Mouse (Mus musculus) CH12F3 (cell line): ENCODE data around the gene Maea.
"Not testable (repeated sequence)": the region's sequence is repeated elsewhere in the genome, so short reads cannot be mapped to it uniquely, and the experiment has no call there.

Source experiments
- in situ Hi-C: fragments of 300-500 bp; cut with MboI; formaldehyde crosslinking; loops from 2 replicates; pipeline ENCODE4 v1.14.3; 2020; ENCODE audit warnings: low sequenced_read_pairs

Gene Maea

DNA sequence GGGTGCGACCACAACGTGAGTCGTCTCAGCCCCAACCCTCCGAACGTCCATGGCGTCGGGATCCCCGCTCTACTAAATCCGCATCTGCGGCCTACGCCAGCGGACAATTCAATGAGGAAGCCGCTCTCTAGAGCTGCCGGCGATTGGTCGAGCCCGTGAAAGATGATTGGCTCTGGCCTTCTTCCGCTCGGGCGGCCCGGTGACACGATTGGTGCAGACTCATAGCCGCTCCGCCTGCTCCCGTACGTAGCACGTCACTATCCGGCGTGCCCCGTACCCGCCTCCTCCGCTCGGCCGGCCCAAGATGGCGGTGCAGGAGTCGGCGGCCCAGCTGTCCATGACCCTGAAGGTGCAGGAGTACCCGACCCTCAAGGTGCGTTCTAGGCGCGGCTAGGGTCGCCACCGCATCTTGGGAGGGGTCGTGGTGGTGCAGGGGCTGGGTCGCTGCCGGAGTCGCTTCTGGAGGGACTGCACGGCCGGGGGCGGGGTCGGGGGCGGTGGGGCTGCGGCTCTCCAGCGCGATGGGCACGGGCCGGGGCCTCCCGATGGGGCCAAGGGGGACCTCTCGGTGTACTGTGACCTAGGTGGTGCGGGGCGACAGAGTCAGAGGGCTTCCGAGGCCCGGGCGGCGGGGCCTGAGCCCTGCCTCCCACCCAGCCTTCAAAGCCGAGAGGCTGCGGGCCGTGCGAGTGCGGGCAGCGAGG is at the start of gene Maea:
TSS of gene Maea (plus strand) at position 237 of the 704 bp plus-strand sequence.
- in situ Hi-C loops = no loop called here

GRCm38 (mm10) chr5:33293796-33294430 is 41.4 kb upstream of the Maea start:
- in situ Hi-C loops = no loop called here

DNA sequence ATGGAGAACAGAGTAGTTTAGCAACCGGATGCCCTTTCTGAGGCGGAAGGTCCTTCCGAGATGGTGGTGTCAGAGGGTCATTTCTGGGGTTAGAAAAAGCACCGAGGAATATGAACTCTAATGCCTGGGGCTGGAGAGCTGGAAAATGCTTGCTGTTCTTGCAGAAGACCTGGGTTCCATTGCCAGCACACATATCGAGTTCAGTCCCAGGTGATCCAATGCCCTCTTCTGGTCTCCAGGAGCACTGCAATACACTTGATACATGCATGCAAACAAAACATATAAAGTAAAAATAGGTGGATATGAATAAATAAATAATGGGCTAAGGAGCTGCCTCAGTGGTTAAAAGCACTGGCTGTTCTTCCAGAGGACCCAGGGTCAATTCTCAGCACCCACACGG is 38.1 kb upstream of the Maea start:
- in situ Hi-C loops = no loop called here

- in situ Hi-C loops = no loop called here
These were observed 33.5 kb upstream of the Maea start for GRCm38 (mm10) chr5:33301801-33302200.

DNA sequence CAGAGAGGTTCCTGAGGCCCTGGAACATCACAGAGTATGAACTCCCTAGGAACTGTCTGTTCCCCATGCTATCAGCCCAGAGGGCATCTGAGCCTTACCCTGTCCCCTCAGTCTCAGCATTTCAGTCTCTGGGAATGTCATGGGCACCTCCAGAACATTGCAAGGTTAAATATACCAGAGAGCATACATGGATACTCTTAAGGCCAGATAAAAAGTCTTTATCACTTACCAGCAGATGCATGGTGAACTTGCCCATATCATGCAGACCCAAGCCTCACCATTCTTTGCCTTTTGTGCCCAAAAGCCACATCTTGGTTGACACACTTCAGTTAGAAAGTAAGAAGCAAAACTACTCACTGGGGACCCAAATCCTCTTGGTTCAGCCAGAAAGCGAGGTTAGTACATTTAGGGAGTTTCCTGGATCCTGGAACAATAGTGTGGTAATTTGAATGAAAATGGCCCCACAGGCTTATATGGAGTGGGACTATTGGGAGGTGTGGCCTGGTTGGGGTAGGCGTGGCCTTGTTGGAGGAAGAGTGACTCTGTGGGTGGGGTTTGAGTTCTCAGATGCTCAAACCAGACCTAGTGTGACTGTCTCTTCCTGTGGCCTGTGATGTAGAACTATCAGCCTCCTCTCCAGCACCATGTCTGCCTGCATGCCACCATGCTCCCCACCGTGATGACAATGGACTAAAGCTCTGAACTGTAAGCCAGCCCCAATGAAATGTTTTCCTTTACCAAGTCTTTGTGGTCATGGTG is 24.4 kb upstream of the Maea start:
- in situ Hi-C loops = no loop called here

- in situ Hi-C loops = no loop called here
These were observed 23.1 kb upstream of the Maea start for GRCm38 (mm10) chr5:33312192-33312591.

- in situ Hi-C loops = no loop called here
These were observed 10.8 kb upstream of the Maea start for GRCm38 (mm10) chr5:33324491-33324890.

GRCm38 (mm10) chr5:33334381-33335272 is 682 bp upstream of the Maea start:
- in situ Hi-C loops = no loop called here

DNA sequence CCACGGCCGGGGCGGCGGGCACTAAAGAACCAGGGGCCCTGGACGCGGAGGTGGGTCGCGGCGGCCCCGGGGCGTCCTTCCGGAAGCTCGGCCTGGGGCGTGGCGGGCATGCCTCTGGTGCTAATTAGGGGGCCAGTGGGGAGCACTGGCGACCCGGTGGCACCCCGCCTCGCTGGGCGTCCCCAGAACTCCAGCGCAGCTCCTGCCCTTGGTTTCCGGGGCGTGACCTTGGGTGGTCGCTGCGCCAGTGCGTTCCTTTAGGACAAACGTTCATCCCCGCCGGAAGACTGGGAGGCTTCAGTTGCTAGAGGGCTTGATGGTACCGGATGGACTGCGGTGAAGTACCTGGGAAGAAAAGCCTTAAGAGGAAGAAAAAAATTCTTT is 660 bp downstream of the Maea start:
- in situ Hi-C loops = no loop called here

DNA sequence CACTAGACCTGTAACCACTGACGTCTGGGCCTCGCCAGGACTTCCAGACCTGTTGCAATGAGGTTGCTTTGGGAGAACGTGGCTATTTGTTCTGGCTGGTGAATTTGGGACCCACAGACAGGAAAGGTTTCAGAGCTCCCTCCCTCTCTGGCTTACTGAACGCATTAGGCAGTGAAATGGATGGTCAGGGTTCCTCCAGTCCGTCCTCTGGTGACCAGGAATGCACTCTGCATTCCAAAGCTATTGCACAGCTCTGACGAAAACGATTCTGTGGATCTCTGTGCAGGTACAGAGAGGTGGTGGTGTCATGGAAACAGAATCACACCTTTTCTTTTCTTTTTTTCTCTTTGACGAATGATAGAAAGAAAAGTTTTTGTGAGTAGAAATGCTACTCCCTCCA is 1.9 kb downstream of the Maea start:
- in situ Hi-C loops = no loop called here

- in situ Hi-C loops = no loop called here
These were observed 5.9 kb downstream of the Maea start for GRCm38 (mm10) chr5:33341165-33341564.

DNA sequence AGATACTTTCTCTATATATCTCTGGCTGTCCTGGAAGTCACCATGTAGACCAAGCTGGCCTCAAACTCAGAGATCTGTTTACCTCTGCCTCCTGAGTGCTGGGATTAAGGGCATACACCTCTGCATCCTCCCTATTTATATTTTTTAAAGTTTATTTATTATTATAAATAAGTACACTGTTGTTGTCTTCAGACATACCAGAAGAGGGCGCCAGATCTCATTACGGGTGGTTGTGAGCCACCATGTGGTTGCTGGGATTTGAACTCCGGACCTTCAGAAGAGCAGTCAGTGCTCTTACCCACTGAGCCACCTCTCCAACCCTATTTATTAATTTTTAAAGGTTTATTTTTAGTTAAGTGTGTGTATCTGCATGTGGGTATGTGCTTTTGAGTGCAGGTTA is 6.9 kb downstream of the Maea start:
- in situ Hi-C loops = not testable (repeated sequence)

DNA sequence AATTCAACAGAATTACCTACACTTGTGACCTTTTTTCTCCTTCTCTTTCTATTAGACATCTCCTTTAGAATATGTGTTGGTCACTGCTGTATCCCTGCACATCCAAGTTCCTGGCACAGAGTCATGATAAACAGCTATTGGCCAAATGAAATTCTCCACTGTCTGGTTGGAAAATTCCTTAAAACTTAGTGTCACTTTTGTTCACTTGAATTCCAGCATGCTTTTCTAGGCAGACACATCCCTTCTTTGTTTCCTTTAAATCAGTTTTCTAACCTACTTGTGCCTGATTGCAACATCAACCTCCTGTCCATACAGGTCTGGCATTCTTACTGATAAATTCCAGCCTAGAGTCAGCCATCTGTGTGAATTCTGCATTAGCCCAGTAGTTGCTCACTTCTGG is 7.5 kb downstream of the Maea start:
- in situ Hi-C loops = no loop called here

- in situ Hi-C loops = no loop called here
These were observed 8.3 kb downstream of the Maea start for GRCm38 (mm10) chr5:33343571-33343970.

DNA sequence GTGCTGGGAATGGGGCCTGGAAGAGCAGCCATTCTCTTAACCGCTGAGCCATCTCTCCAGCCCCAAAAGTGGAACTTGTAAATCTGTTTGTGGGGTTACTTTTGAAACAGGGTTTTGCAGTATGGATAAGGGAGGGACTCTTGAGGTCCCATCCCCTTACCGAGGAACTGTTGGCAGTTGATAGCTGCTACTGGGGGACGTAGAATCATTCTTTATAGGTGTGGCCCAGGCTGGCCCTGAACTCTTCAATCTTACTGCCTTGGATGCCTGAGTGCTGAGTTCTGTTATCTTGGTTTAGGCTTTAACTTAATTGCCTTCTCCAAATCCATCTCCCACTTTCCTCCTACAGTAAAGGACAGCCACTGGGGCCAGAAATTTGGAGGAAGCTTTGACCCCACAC is 8.8 kb downstream of the Maea start:
- in situ Hi-C loops = no loop called here

- in situ Hi-C loops = no loop called here
These were observed 12.3 kb downstream of the Maea start for GRCm38 (mm10) chr5:33347620-33348019.

- in situ Hi-C loops = no loop called here
These were observed 13.9 kb downstream of the Maea start for GRCm38 (mm10) chr5:33349205-33349604.

DNA sequence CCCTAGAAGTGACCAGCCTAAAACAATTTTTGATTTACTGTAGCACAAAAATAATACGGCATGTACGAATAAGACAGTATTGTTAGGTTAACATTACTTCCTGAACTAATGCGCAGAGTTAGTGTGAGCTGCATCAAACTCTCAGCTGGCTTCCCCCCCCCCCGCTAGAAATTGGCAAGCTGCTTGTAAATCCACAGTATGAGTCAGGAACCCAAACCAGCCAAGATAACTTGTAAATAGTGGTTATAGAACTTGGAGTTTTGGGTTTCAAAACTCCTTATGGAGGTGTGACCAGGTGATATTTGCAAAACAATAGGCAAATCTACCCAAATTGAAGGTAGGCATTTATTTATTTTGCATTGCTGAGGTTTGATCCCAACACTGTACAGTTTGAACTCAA is 14.4 kb downstream of the Maea start:
- in situ Hi-C loops = no loop called here

GRCm38 (mm10) chr5:33351556-33352272 is 16.4 kb downstream of the Maea start:
- in situ Hi-C loops = no loop called here

- in situ Hi-C loops = no loop called here
These were observed 16.9 kb downstream of the Maea start for GRCm38 (mm10) chr5:33352273-33352645.
